In the genomic region with DNA sequence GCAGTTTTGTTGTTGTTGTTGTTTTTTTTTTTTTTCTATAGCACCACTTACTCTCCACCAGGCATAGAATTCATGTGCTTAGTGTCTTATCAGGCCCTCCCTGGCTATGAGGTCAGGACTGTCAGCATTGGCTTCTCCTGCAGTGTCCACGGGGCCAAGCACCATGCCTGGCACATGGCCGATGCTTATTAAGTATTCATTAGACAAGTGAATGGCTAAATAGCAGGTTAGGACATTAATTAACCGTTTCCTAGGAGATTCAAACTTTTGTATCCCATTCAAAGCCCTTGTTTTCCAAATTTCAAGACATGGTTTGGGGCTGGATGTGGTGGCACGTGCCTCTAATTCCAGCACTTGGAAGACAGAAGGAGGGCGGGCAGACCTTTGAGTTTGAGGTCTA, we compare ENCODE assay signal across 9 mouse cellular contexts. TPM values are rescaled to one million over a fixed set of nuclear protein-coding genes. Genes with fewer than 3 reads are reported as not detected.
DNase-seq lines count a peak whose midpoint lies in the region; ATAC-seq lines count a peak whose summit lies in the region.
"Had no signal": no experiment of that assay in that cellular context is flagged by ENCODE, and none has a peak within 500 bp of the region (broad histone marks: within the 10 kb centered on the region; RNA-seq: fewer than 3 reads in every experiment).

No protein-coding gene starts in this region.

- H3K27ac ChIP-seq in kidney, embryonic 15.5 days: peak overlapping the region; percentile 95
- H3K27ac ChIP-seq in embryonic facial prominence, embryonic 14.5 days (replicated peaks; ENCODE audit: low read depth, low read length): peak overlapping the region; percentile 88
- H3K27ac ChIP-seq in hindbrain, embryonic 13.5 days: peak overlapping the region; percentile 92
- peak overlapping the region; percentile 84; the same call in 1 of the 2 replicates for H3K27ac ChIP-seq in midbrain, embryonic 15.5 days

- no peak overlapping the region for H3K4me3 ChIP-seq in kidney, embryonic 15.5 days (replicated peaks)
- no peak overlapping the region for H3K4me3 ChIP-seq in embryonic facial prominence, embryonic 14.5 days (ENCODE audit: low read depth, low read length)
- H3K4me3 ChIP-seq in hindbrain, embryonic 13.5 days: no peak overlapping the region
- no peak overlapping the region for H3K4me3 ChIP-seq in midbrain, embryonic 15.5 days

- no peak overlapping the region for H3K9ac ChIP-seq in kidney, embryonic 15.5 days
- no peak overlapping the region for H3K9ac ChIP-seq in embryonic facial prominence, embryonic 14.5 days (ENCODE audit: low read depth, low read length)
- 0 out of 2 replicates have a peak overlapping the region, but pooled peaks have one; percentile 65 for H3K9ac ChIP-seq in hindbrain, embryonic 13.5 days
- H3K9ac ChIP-seq in midbrain, embryonic 15.5 days: no peak overlapping the region

- H3K27me3 ChIP-seq in kidney, embryonic 15.5 days: no peaks in the 10 kb centered on the region
- no peaks in the 10 kb centered on the region for H3K27me3 ChIP-seq in embryonic facial prominence, embryonic 14.5 days (replicated peaks; ENCODE audit: control insufficient read depth, insufficient read depth, low read length)
- H3K27me3 ChIP-seq in hindbrain, embryonic 13.5 days: peaks cover 58% of the 10 kb centered on the region
- peaks cover 8% of the 10 kb centered on the region; the same call in 1 of the 2 replicates for H3K27me3 ChIP-seq in midbrain, embryonic 15.5 days (replicated peaks)

- no peaks in the 10 kb centered on the region for H3K9me3 ChIP-seq in kidney, embryonic 15.5 days (replicated peaks)
- H3K9me3 ChIP-seq in embryonic facial prominence, embryonic 14.5 days (ENCODE audit: control insufficient read depth, low read length): no peaks in the 10 kb centered on the region
- no peaks in the 10 kb centered on the region for H3K9me3 ChIP-seq in hindbrain, embryonic 13.5 days
- H3K9me3 ChIP-seq in midbrain, embryonic 15.5 days: no peaks in the 10 kb centered on the region

- no peaks in the 10 kb centered on the region for H3K36me3 ChIP-seq in kidney, embryonic 15.5 days
- H3K36me3 ChIP-seq in embryonic facial prominence, embryonic 14.5 days (ENCODE audit: control insufficient read depth, insufficient read depth, low read length): no peaks in the 10 kb centered on the region
- no peaks in the 10 kb centered on the region for H3K36me3 ChIP-seq in hindbrain, embryonic 13.5 days
- no peaks in the 10 kb centered on the region for H3K36me3 ChIP-seq in midbrain, embryonic 15.5 days (replicated peaks)

- peaks cover 78% of the 10 kb centered on the region for H3K4me1 ChIP-seq in kidney, embryonic 15.5 days
- peaks cover 25% of the 10 kb centered on the region for H3K4me1 ChIP-seq in embryonic facial prominence, embryonic 14.5 days (ENCODE audit: control insufficient read depth, insufficient read depth, low read length)
- H3K4me1 ChIP-seq in hindbrain, embryonic 13.5 days (replicated peaks): peaks cover 22% of the 10 kb centered on the region
- peaks cover 17% of the 10 kb centered on the region for H3K4me1 ChIP-seq in midbrain, embryonic 15.5 days

- 72% methylated on average over 5 of the region's 5 CpGs for WGBS in kidney, embryonic 15.5 days
- 73% methylated on average over 5 of the region's 5 CpGs for WGBS in embryonic facial prominence, embryonic 14.5 days
- 45% methylated on average over 5 of the region's 5 CpGs for WGBS in hindbrain, embryonic 13.5 days
- 51% methylated on average over 5 of the region's 5 CpGs for WGBS in midbrain, embryonic 15.5 days

- DNase-seq in kidney, postnatal 4 days: no peak
- no peak for DNase-seq in embryonic facial prominence, embryonic 14.5 days (ENCODE audit: low spot score)
- DNase-seq in retina, embryonic 14.5 days (ENCODE audit: low spot score): no peak
- DNase-seq in embryo, embryonic 11 days: no peak
- DNase-seq in kidney, adult 8-10 months: no peak

- no peak for ATAC-seq in kidney, embryonic 15.5 days (replicated peaks; ENCODE audit: low FRiP score)
- ATAC-seq in embryonic facial prominence, embryonic 14.5 days (ENCODE audit: low read depth): no peak
- no peak for ATAC-seq in hindbrain, embryonic 13.5 days (ENCODE audit: low FRiP score)
- ATAC-seq in midbrain, embryonic 15.5 days (replicated peaks): no peak

- no peak overlapping the region for H3K4me2 ChIP-seq in kidney, embryonic 15.5 days
- no peak overlapping the region for H3K4me2 ChIP-seq in embryonic facial prominence, embryonic 14.5 days (ENCODE audit: low read depth, low read length)
- no peak overlapping the region for H3K4me2 ChIP-seq in hindbrain, embryonic 13.5 days
- H3K4me2 ChIP-seq in midbrain, embryonic 15.5 days: no peak overlapping the region

RNA-seq across cellular contexts. Expression of a gene that starts 23.1 kb away (rescaled TPM):
- 19.3 and 23.3 TPM in 2 replicates for polyA plus RNA-seq in kidney, embryonic 15.5 days (2015; fragmentation: Nextera tagmentation; extraction: Ambion mirVana)
- polyA plus RNA-seq in embryonic facial prominence, embryonic 14.5 days (2014; fragmentation: Nextera tagmentation; extraction: Ambion mirVana): 2.3 and 3.8 TPM in 2 replicates
- 28.3 and 31.8 TPM in 2 replicates for polyA plus RNA-seq in hindbrain, embryonic 13.5 days (2015; fragmentation: Nextera tagmentation; extraction: Ambion mirVana)
- 34.3 and 37.4 TPM in 2 replicates for polyA plus RNA-seq in midbrain, embryonic 15.5 days (2015; fragmentation: Nextera tagmentation; extraction: Ambion mirVana)

RNA-seq across cellular contexts. Expression of a gene that starts 34.0 kb away (rescaled TPM):
- polyA plus RNA-seq in kidney, embryonic 15.5 days (2015; fragmentation: Nextera tagmentation; extraction: Ambion mirVana): 26.2 and 26.3 TPM in 2 replicates
- polyA plus RNA-seq in embryonic facial prominence, embryonic 14.5 days (2014; fragmentation: Nextera tagmentation; extraction: Ambion mirVana): 19.5 and 20.0 TPM in 2 replicates
- polyA plus RNA-seq in hindbrain, embryonic 13.5 days (2015; fragmentation: Nextera tagmentation; extraction: Ambion mirVana): 22.4 TPM in 2 replicates
- polyA plus RNA-seq in midbrain, embryonic 15.5 days (2015; fragmentation: Nextera tagmentation; extraction: Ambion mirVana): 31.5 and 32.5 TPM in 2 replicates

RNA-seq across cellular contexts. Expression of a gene that starts 42.0 kb away (rescaled TPM):
- 0.32 and 0.75 TPM in 2 replicates for polyA plus RNA-seq in kidney, embryonic 15.5 days (2015; fragmentation: Nextera tagmentation; extraction: Ambion mirVana)
- polyA plus RNA-seq in embryonic facial prominence, embryonic 14.5 days (2014; fragmentation: Nextera tagmentation; extraction: Ambion mirVana): not detected in 2 replicates
- 0.43 TPM in 1 of 2 replicates, not detected in the other for polyA plus RNA-seq in hindbrain, embryonic 13.5 days (2015; fragmentation: Nextera tagmentation; extraction: Ambion mirVana)
- polyA plus RNA-seq in midbrain, embryonic 15.5 days (2015; fragmentation: Nextera tagmentation; extraction: Ambion mirVana): 0.33 and 0.81 TPM in 2 replicates
- polyA plus RNA-seq: frontal cortex, adult 2 months had no signal

RNA-seq across cellular contexts. Expression of a gene that starts 44.6 kb away (rescaled TPM):
- polyA plus RNA-seq in kidney, embryonic 15.5 days (2015; fragmentation: Nextera tagmentation; extraction: Ambion mirVana): 21.8 and 22.1 TPM in 2 replicates
- polyA plus RNA-seq in embryonic facial prominence, embryonic 14.5 days (2014; fragmentation: Nextera tagmentation; extraction: Ambion mirVana): 12.3 and 13.2 TPM in 2 replicates
- 16.3 and 19.5 TPM in 2 replicates for polyA plus RNA-seq in hindbrain, embryonic 13.5 days (2015; fragmentation: Nextera tagmentation; extraction: Ambion mirVana)
- 19.0 and 23.5 TPM in 2 replicates for polyA plus RNA-seq in midbrain, embryonic 15.5 days (2015; fragmentation: Nextera tagmentation; extraction: Ambion mirVana)
